Mouse (Mus musculus) thymus, adult 2 months (tissue): ENCODE data around the gene Ccdc183. TPM values are rescaled to one million over a fixed set of nuclear protein-coding genes. Genes with fewer than 3 reads are reported as not detected.

Experiments used
- DNase-seq: peaks from one replicate; pipeline ENCODE4 v3.0.0; 2021
- H3K27ac ChIP-seq: fragments of 200-500 bp; 2 replicates; pipeline ENCODE4 v1.5.1; 2012; ENCODE audit warnings: low read length, control low read depth; ENCODE audit not compliant: control insufficient read depth, insufficient read depth
- H3K27me3 ChIP-seq: fragments of 200-500 bp; 2 replicates; pipeline ENCODE4 v1.6.1; 2012; ENCODE audit warnings: mild to moderate bottlenecking, low read length, moderate library complexity, mixed read lengths; ENCODE audit not compliant: control insufficient read depth, insufficient read depth
- H3K36me3 ChIP-seq: fragments of 200-500 bp; 2 replicates; pipeline ENCODE4 v1.6.1; 2012; ENCODE audit warnings: mild to moderate bottlenecking, low read length, moderate library complexity; ENCODE audit not compliant: control insufficient read depth, insufficient read depth
- H3K4me1 ChIP-seq: fragments of 200-500 bp; replicated peaks from 2 replicates; pipeline ENCODE4 v1.6.1; 2012; ENCODE audit warnings: low read length; ENCODE audit not compliant: control insufficient read depth, insufficient read depth
- H3K4me3 ChIP-seq: fragments of 200-500 bp; 2 replicates; pipeline ENCODE4 v1.5.1; 2012; ENCODE audit warnings: mild to moderate bottlenecking, low read length, control low read depth, moderate library complexity; ENCODE audit not compliant: control insufficient read depth, insufficient read depth
- CTCF ChIP-seq: fragments of 200-500 bp; IDR thresholded peaks from 2 replicates; pipeline ENCODE4 v1.5.1; 2012; ENCODE audit warnings: mild to moderate bottlenecking, control low read depth, low read length, moderate library complexity, borderline replicate concordance; ENCODE audit not compliant: control insufficient read depth, poor library complexity, insufficient read depth; ENCODE audit errors: extremely low read depth
- POLR2A ChIP-seq: fragments of 200-500 bp; IDR thresholded peaks from 2 replicates; pipeline ENCODE4 v1.6.1; 2012; ENCODE audit warnings: mild to moderate bottlenecking, low read length, control low read depth, moderate library complexity; ENCODE audit not compliant: control insufficient read depth, poor library complexity, insufficient read depth; ENCODE audit errors: extremely low read depth
- WGBS: fragments of 180-500 bp; shearing (Covaris S2); methylation state at CpG from one replicate; pipeline ENCODE4 v1.1.7; 2018; 5-methylcytosine and 5-hydroxymethylcytosine counted together
- polyA plus RNA-seq: library from polyadenylated mRNA; depleted of rRNA; stranded (reverse); fragments of >200 nt; gene quantifications from 2 replicates; pipeline ENCODE4 v1.2.3, GENCODE M21; 2012

Gene Ccdc183
- polyA plus RNA-seq, 1 experiment = not detected

GRCm38 (mm10) chr2:25628738-25629137 lies 11.3 kb upstream of the Ccdc183 start:
- WGBS = 76% methylated on average over 4 of the region's 4 CpGs
- Histone ChIP-seq H3K27ac (no peak overlapping the region), H3K36me3 (no peaks in the 10 kb centered on the region), H3K4me1 (no peaks in the 10 kb centered on the region), H3K4me3 (no peak overlapping the region), H3K27me3 (no peaks in the 10 kb centered on the region)
- no peak for DNase-seq
- TF ChIP-seq POLR2A = no peak
- no peak for TF ChIP-seq CTCF

GRCm38 (mm10) chr2:25627811-25628210 lies 10.3 kb upstream of the Ccdc183 start, which contains the start of gene Fcna:
Fcna (minus strand) TSS chr2:25628030.
- no peak for DNase-seq
- Histone ChIP-seq H3K4me3 (no peak within 1 kb of the TSS), H3K27me3 (no peaks in the 10 kb centered on the region; the same call in 1 of the 2 replicates), H3K27ac (no peak within 1 kb of the TSS), H3K4me1 (no peaks in the 10 kb centered on the region), H3K36me3 (no peaks in the 10 kb centered on the region)
- TF ChIP-seq CTCF (no peak), POLR2A (no peak)
- WGBS = 81% methylated on average over 6 of the region's 6 CpGs

GRCm38 (mm10) chr2:25625986-25626385 lies 8.5 kb upstream of the Ccdc183 start:
- Histone ChIP-seq H3K4me1 (peaks cover 7% of the 10 kb centered on the region), H3K27ac (no peak overlapping the region), H3K27me3 (no peaks in the 10 kb centered on the region; the same call in 1 of the 2 replicates), H3K4me3 (no peak overlapping the region), H3K36me3 (no peaks in the 10 kb centered on the region)
- no peak for TF ChIP-seq POLR2A
- TF ChIP-seq CTCF = no peak
- DNase-seq = no peak
- 39% methylated on average over 5 of the region's 5 CpGs for WGBS

GRCm38 (mm10) chr2:25621229-25622200 lies 4.0 kb upstream of the Ccdc183 start, which contains the start of gene Tmem141:
Tmem141 (minus strand) TSS chr2:25622005.
- DNase-seq = peak; percentile 69
- 22% methylated on average over 34 of the region's 34 CpGs for WGBS

GRCm38 (mm10) chr2:25620852-25621228 lies 3.4 kb upstream of the Ccdc183 start:
- Histone ChIP-seq H3K36me3 (no peaks in the 10 kb centered on the region), H3K4me3 (no peak overlapping the region), H3K4me1 (peaks cover 17% of the 10 kb centered on the region), H3K27me3 (no peaks in the 10 kb centered on the region; the same call in 1 of the 2 replicates), H3K27ac (no peak overlapping the region)
- DNase-seq = no peak
- WGBS = 41% methylated on average over 4 of the region's 4 CpGs
- no peak for TF ChIP-seq CTCF
- no peak for TF ChIP-seq POLR2A

More at GRCm38 (mm10) chr2:25621229-25622200, 4.0 kb upstream of the Ccdc183 start, which contains the start of gene Tmem141:
- no peaks in the 10 kb centered on the region; the same call in 1 of the 2 replicates for H3K27me3 ChIP-seq
- no peak within 1 kb of the TSS for H3K4me3 ChIP-seq
- no peaks in the 10 kb centered on the region for H3K36me3 ChIP-seq
- no peak within 1 kb of the TSS for H3K27ac ChIP-seq
- TF ChIP-seq CTCF (peak; percentile 79), POLR2A (no peak)
- H3K4me1 ChIP-seq = peaks cover 17% of the 10 kb centered on the region

GRCm38 (mm10) chr2:25620386-25620785 lies 2.9 kb upstream of the Ccdc183 start:
- 4% methylated on average over 6 of the region's 6 CpGs for whole genome bisulfite sequencing
- no peak for DNase-seq
- H3K36me3 ChIP-seq = no peaks in the 10 kb centered on the region
- H3K4me3 ChIP-seq = no peak overlapping the region
- no peak overlapping the region for H3K27ac ChIP-seq
- peaks cover 17% of the 10 kb centered on the region for H3K4me1 ChIP-seq
- TF ChIP-seq POLR2A = no peak
- TF ChIP-seq CTCF = no peak
- no peaks in the 10 kb centered on the region; the same call in 1 of the 2 replicates for H3K27me3 ChIP-seq
